Mouse (Mus musculus) stomach, postnatal 0 days (tissue): ENCODE results near the gene Ufc1. TPM values are rescaled to one million over a fixed set of nuclear protein-coding genes. Genes with fewer than 3 reads are reported as not detected.
"Not testable (repeated sequence)": the region's sequence is repeated elsewhere in the genome, so short reads cannot be mapped to it uniquely, and the experiment has no call there.

Experiments used
- ATAC-seq: fragments of 200-750 bp; cut with Nextera tagmentation; 2 replicates; pipeline ENCODE4 v1.8.0; 2017; ENCODE audit not compliant: low FRiP score, low TSS enrichment
- DNase-seq: peaks from one replicate; pipeline ENCODE4 v3.0.0-alpha.2; 2016; ENCODE audit warnings: low spot score
- H3K27ac ChIP-seq: fragments of 300-500 bp; sonication (generic); replicated peaks from 2 replicates; pipeline ENCODE4 v1.5.1; 2014; ENCODE audit warnings: mild to moderate bottlenecking, control low read depth
- H3K27me3 ChIP-seq: fragments of 300-500 bp; sonication (generic); 2 replicates; pipeline ENCODE4 v1.6.1; 2014; ENCODE audit warnings: low read length; ENCODE audit not compliant: control insufficient read depth, insufficient read depth
- H3K36me3 ChIP-seq: fragments of 300-500 bp; sonication (generic); 2 replicates; pipeline ENCODE4 v1.6.1; 2014; ENCODE audit warnings: low read length, mixed read lengths; ENCODE audit not compliant: control insufficient read depth, insufficient read depth
- H3K4me1 ChIP-seq: fragments of 300-500 bp; sonication (generic); replicated peaks from 2 replicates; pipeline ENCODE4 v1.6.1; 2014; ENCODE audit warnings: antibody characterized with exemption; ENCODE audit not compliant: control insufficient read depth, insufficient read depth
- H3K4me2 ChIP-seq: fragments of 300-500 bp; sonication (generic); replicated peaks from 2 replicates; pipeline ENCODE4 v1.6.1; 2014; ENCODE audit warnings: low read depth, mild to moderate bottlenecking, control low read depth, moderate library complexity
- H3K4me3 ChIP-seq: fragments of 300-500 bp; sonication (generic); 2 replicates; pipeline ENCODE4 v1.5.1; 2014; ENCODE audit warnings: low read depth, low read length, control low read depth
- H3K9ac ChIP-seq: fragments of 300-500 bp; sonication (generic); 2 replicates; pipeline ENCODE4 v1.6.1; 2014; ENCODE audit warnings: mild to moderate bottlenecking, low read length, control low read depth, mixed read lengths
- H3K9me3 ChIP-seq: fragments of 300-500 bp; sonication (generic); 2 replicates; pipeline ENCODE4 v1.6.1; 2016; ENCODE audit warnings: low read length; ENCODE audit not compliant: control insufficient read depth
- CTCF ChIP-seq: IDR thresholded peaks from 2 replicates; pipeline ENCODE4 v1.5.1; 2016; ENCODE audit warnings: antibody characterized with exemption, low read depth, mild to moderate bottlenecking, moderate library complexity
- EP300 ChIP-seq: optimal IDR thresholded peaks from 2 replicates; pipeline ENCODE3; 2016; ENCODE audit warnings: antibody characterized with exemption
- WGBS: fragments of 180-500 bp; shearing (Covaris S2); extraction: QIAGEN DNeasy Blood & Tissue Kit; methylation state at CpG from one replicate; pipeline ENCODE4 v1.1.7; 2014; 5-methylcytosine and 5-hydroxymethylcytosine counted together
- polyA plus RNA-seq: library from polyadenylated mRNA; unstranded; fragments of >200 nt; fragmentation: Nextera tagmentation; extraction: Ambion mirVana; gene quantifications from 2 replicates; pipeline ENCODE4 v1.2.1, GENCODE M21; 2015

Gene Ufc1
- polyA plus RNA-seq, 1 experiment from 2014 or later, result 135 TPM

DNA sequence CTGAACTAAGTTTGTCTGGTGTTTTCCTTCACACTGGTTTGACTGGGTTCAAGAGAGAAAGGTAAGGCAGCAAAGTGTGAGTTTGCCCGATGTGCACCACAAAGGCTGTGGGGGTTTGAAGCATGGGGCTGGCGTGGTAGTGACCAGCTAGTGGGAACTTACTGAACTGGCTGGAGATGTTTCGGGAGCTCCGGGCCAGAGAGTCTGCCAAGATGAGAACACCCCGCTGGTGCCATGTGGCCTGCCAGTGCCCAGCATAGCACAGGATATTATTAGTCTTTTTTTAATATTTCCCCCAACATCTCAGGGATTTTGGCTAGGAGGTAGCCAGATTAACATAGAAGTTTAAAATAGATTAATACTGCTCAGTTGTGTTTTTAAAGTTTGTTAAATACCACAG is 25.3 kb upstream of the Ufc1 start:
- ATAC-seq (no peak), DNase-seq (no peak)
- Histone ChIP-seq H3K4me3 (no peak overlapping the region), H3K27me3 (no peaks in the 10 kb centered on the region), H3K4me2 (0 out of 2 replicates have a peak overlapping the region, but pooled peaks have one; percentile 14), H3K9ac (no peak overlapping the region), H3K4me1 (no peaks in the 10 kb centered on the region), H3K27ac (no peak overlapping the region), H3K9me3 (no peaks in the 10 kb centered on the region), H3K36me3 (no peaks in the 10 kb centered on the region)
- TF ChIP-seq EP300, result no peak
- no peak for TF ChIP-seq CTCF
- 23% methylated on average over 5 of the region's 5 CpGs for WGBS

DNA sequence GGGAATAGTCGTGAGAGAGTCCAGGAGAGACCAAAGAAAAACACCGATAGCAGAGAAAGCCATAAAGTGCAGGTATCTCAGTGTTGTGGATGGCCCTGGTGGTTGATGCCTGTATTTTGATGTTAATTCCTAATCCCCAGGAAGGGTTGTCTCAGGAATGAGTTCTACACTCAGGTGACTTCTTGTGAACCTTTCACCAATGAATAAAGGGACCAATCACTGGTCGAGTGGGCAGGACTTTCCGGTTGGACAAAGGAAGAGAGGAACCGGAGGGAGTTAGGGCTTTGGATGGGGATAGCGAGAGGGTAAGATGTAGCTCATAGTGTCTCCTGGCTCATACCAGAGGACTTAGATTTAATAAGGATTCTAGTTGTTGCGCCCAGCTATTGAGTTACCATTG is 24.9 kb upstream of the Ufc1 start:
- Histone ChIP-seq H3K27me3 (no peaks in the 10 kb centered on the region), H3K4me2 (0 out of 2 replicates have a peak overlapping the region, but pooled peaks have one; percentile 14), H3K4me1 (no peaks in the 10 kb centered on the region), H3K9me3 (no peaks in the 10 kb centered on the region), H3K9ac (no peak overlapping the region), H3K36me3 (no peaks in the 10 kb centered on the region), H3K4me3 (no peak overlapping the region), H3K27ac (no peak overlapping the region)
- DNase-seq (peak; percentile 15), ATAC-seq (peak; percentile 44; the same call in 1 of the 2 replicates)
- 24% methylated on average over 7 of the region's 7 CpGs for WGBS
- no peak for TF ChIP-seq EP300
- no peak for TF ChIP-seq CTCF

DNA sequence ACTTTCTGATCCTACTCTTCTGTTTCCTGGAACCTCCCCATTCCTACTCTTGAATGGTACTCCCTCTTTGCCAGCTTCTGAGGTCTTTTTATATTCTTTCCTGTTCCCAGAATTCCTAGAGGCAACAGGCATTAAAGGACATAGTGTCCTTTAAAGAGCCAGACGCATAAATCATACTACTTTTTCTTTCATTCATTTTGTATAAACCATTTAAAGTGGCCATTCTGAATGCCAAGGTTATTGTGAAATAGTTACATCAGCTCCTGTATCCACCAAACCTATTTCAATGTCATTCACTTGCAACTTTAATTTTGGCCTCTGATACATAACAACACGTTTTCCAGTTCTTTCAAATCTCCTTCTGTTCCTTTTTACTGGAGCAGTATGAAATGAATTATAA is 14.5 kb upstream of the Ufc1 start:
- 62% methylated on average over 2 of the region's 2 CpGs for WGBS
- TF ChIP-seq CTCF, result no peak
- TF ChIP-seq EP300, result no peak
- H3K9me3 ChIP-seq, result no peaks in the 10 kb centered on the region
- no peaks in the 10 kb centered on the region for H3K27me3 ChIP-seq
- no peak overlapping the region for H3K4me2 ChIP-seq
- H3K4me3 ChIP-seq, result no peak overlapping the region
- DNase-seq (no peak), ATAC-seq (no peak)
- H3K4me1 ChIP-seq, result no peaks in the 10 kb centered on the region
- no peak overlapping the region for H3K27ac ChIP-seq
- H3K9ac ChIP-seq, result no peak overlapping the region
- H3K36me3 ChIP-seq, result no peaks in the 10 kb centered on the region

DNA sequence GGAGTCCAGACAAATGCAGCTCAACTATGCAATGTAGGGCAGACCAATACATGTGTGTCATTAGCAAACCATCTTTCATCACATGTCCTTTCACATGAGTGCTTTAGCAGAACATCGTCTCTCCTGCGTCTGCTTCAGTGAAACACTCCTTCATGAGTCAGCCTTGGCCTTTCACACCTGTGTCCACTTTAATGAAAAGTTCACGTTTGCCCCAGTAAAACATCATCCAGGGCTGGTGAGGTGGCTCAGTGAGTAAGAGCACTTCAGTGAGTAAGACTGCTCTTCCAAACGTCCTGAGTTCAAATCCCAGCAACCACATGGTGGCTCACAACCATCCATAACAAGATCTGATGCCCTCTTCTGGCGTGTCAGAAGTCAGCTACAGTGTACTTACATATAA is 11.3 kb upstream of the Ufc1 start:
- H3K27ac ChIP-seq, H3K9me3 ChIP-seq, ATAC-seq, H3K4me3 ChIP-seq, H3K4me1 ChIP-seq, DNase-seq, H3K9ac ChIP-seq, H3K27me3 ChIP-seq, H3K4me2 ChIP-seq, H3K36me3 ChIP-seq: not testable (repeated sequence)
- WGBS, result 61% methylated on average over 5 of the region's 5 CpGs

DNA sequence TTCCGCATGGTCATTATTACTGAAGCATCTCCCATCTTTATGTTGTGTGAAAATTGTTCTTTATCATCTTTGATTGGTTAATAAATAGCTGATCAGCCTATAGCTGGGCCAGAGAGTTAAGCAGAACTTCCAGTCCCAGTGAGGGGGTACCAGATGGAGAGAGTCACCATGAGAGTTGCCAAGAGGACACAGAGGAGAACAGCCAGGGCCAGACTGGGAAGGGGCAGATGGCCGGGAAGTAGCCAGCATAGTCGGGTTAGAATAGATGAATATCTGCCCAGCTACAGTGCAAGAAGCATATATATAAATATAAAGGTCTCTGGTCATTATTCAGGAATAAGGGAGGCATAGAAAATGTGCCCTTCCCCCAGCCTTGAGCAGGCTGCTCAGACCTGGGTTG is 3.4 kb upstream of the Ufc1 start:
- no peak for TF ChIP-seq EP300
- TF ChIP-seq CTCF, result no peak
- DNase-seq, result no peak

DNA sequence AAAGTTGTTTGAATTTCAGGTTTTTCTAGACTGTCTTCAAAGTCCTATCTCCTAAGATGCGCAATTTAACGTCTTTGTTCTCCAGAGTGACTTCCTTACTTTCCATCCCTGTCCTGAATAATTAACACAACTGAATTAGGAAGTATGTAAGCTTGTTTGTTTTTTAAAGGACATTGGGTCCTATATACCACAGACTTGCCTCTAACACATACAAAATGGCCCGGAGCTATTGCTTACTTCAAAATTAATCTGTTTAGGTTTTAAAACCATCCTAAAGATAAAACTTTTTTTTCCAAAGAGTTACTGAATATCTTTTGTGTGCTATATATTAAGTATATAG is 209 bp upstream of the Ufc1 start:
- 11% methylated on average over 3 of the region's 3 CpGs for WGBS
- TF ChIP-seq EP300, result no peak
- TF ChIP-seq CTCF, result no peak

More for the DNA sequence above, 3.4 kb upstream of the Ufc1 start:
- H3K36me3 ChIP-seq, result no peaks in the 10 kb centered on the region
- H3K27ac ChIP-seq, result no peak overlapping the region
- no peak for ATAC-seq
- 63% methylated on average over 3 of the region's 3 CpGs for WGBS
- no peaks in the 10 kb centered on the region for H3K27me3 ChIP-seq
- peaks cover 2% of the 10 kb centered on the region; the same call in 1 of the 2 replicates for H3K4me1 ChIP-seq
- H3K4me2 ChIP-seq, result no peak overlapping the region
- H3K9me3 ChIP-seq, result no peaks in the 10 kb centered on the region
- no peak overlapping the region for H3K4me3 ChIP-seq
- no peak overlapping the region for H3K9ac ChIP-seq

More for the DNA sequence above, 209 bp upstream of the Ufc1 start:
- no peaks in the 10 kb centered on the region for H3K36me3 ChIP-seq
- H3K4me2 ChIP-seq, result peak overlapping the region; percentile 51
- DNase-seq (no peak), ATAC-seq (no peak)
- H3K9ac ChIP-seq, result peak overlapping the region; percentile 89
- H3K4me3 ChIP-seq, result peak overlapping the region; percentile 80
- H3K27ac ChIP-seq, result peak overlapping the region; percentile 96
- H3K27me3 ChIP-seq, result no peaks in the 10 kb centered on the region
- peaks cover 2% of the 10 kb centered on the region; the same call in 1 of the 2 replicates for H3K4me1 ChIP-seq
- no peaks in the 10 kb centered on the region for H3K9me3 ChIP-seq
